Mouse (Mus musculus) MEL (cell line): ENCODE measurements around the gene Stx3.
A peak's percentile ranks its signal among the peaks of the same experiment; 100 is the strongest.

Experiments
- CTCF ChIP-seq, 3 experiments: IDR thresholded peaks in 2 of 3; conservative IDR thresholded peaks in 1 of 3; 2 replicates each; pipeline ENCODE4 v1.5.1; 2011 to 2012; ENCODE audit warnings: low read length in 3 of 3, low read depth in 2 of 3, mild to moderate bottlenecking in 2 of 3, improper control_type of control experiment in 1 of 3, inconsistent platforms in 1 of 3, mixed read lengths in 1 of 3, moderate library complexity in 1 of 3; ENCODE audit not compliant: control insufficient read depth in 1 of 3, insufficient read depth in 1 of 3, poor library complexity in 1 of 3, severe bottlenecking in 1 of 3
- EP300 ChIP-seq, 2 experiments: IDR thresholded peaks; 2 replicates each; pipeline ENCODE4 v1.6.1; 2011; ENCODE audit warnings: improper control_type of control experiment in 2 of 2, low read length in 2 of 2, low read depth in 1 of 2, mild to moderate bottlenecking in 1 of 2
- MAX ChIP-seq: IDR thresholded peaks from 2 replicates; pipeline ENCODE4 v1.6.1; 2011; ENCODE audit warnings: low read length, improper control_type of control experiment
- POLR2A ChIP-seq, 2 experiments: IDR thresholded peaks; 2 replicates each; pipeline ENCODE4 v1.6.1; 2011 to 2012; ENCODE audit warnings: low read length in 2 of 2, mild to moderate bottlenecking in 2 of 2, control low read depth in 1 of 2, improper control_type of control experiment in 1 of 2, low read depth in 1 of 2, moderate library complexity in 1 of 2; ENCODE audit not compliant: control insufficient read depth in 1 of 2, insufficient read depth in 1 of 2, poor library complexity in 1 of 2
- SMC3 ChIP-seq: IDR thresholded peaks from 2 replicates; pipeline ENCODE4 v1.6.1; 2011; ENCODE audit warnings: low read depth, low read length, improper control_type of control experiment

GRCm38 (mm10) chr19:11770205-11770892 is 48.9 kb downstream of the Stx3 start, which contains the start of gene Mrpl16:
- TF ChIP-seq SMC3 (no peak), MAX (peak; percentile 78; the same call in 1 of the 2 replicates), CTCF (IDR thresholded peaks at IDR 0.05 in 2 of 3, conservative IDR thresholded peaks at IDR 0.05 in 1 of 3; ENCODE audit: control insufficient read depth in 1 of 3, insufficient read depth in 1 of 3, low read depth in 2 of 3, low read length in 3 of 3, poor library complexity in 1 of 3, severe bottlenecking in 1 of 3) (no peak), EP300 (IDR thresholded peaks at IDR 0.05; ENCODE audit: low read depth in 1 of 2, low read length in 2 of 2) (peak in 1 of 2 experiments; percentile 41; a peak in 1 of 4 replicates), POLR2A (IDR thresholded peaks at IDR 0.05; ENCODE audit: control insufficient read depth in 1 of 2, insufficient read depth in 1 of 2, low read depth in 1 of 2, low read length in 2 of 2, poor library complexity in 1 of 2) (peak; percentile 51 to 89)
